Mouse (Mus musculus): ENCODE measurements at regions not wholly inside any gene's neighbourhood (a gene's known extent, or its start where the extent isn't known, plus 50 kb on each side); places are given as distances from the start of the nearest gene placed in this dataset.

DNA sequence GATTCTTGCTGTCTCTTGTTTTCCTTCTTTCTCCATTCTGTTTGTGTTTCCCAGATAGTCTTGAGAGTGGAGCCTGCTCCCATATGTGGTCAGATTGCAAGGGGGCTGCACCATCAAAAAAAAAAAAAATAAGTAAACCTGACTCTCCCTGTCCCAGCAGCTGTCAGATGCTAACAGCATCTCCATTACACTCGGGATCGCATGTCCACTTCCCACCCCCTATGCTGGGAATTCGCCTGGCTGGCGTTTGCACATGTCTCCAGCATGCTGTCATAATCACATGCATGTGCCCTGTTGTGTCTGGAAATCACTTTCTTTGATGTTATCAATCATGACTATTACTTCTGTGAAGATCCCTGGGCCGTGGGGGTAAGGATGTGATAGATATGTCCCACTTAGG is 179.1 kb downstream of the Ajap1 start:
- TF ChIP-seq EP300 (IDR thresholded peaks at IDR 0.05; ENCODE audit: insufficient read depth, low read depth, low read length) = no peak
- TF ChIP-seq POLR2A (IDR thresholded peaks at IDR 0.05; ENCODE audit: insufficient read depth, low read length) = no peak

Measured in ES-Bruce4 (cell line).